Mouse (Mus musculus): ENCODE results near the gene Gtf2e1. TPM values are rescaled to one million over a fixed set of nuclear protein-coding genes. Genes with fewer than 3 reads are reported as not detected.

The Gtf2e1 gene
- polyA plus RNA-seq, 1 experiment = 10.3 TPM

- Histone ChIP-seq H3K36me3 (ENCODE audit: control insufficient read depth, insufficient read depth) (peaks cover 19% of the 10 kb centered on the region), H3K4me2 (ENCODE audit: low read depth) (no peak overlapping the region), H3ac (ENCODE audit: control insufficient read depth, insufficient read length) (no peak overlapping the region), H3K27me3 (ENCODE audit: control insufficient read depth, insufficient read depth, insufficient read length) (no peaks in the 10 kb centered on the region), H3K79me2 (ENCODE audit: control insufficient read depth, insufficient read depth) (peaks cover 7% of the 10 kb centered on the region), H3K4me3 (no peak overlapping the region)
- no peak for TF ChIP-seq CEBPB (IDR thresholded peaks at IDR 0.05; ENCODE audit: insufficient read depth, poor library complexity, severe bottlenecking)
- no peak for TF ChIP-seq USF1 (IDR thresholded peaks at IDR 0.05; ENCODE audit: low read depth)
- no peak for TF ChIP-seq TCF3 (IDR thresholded peaks at IDR 0.05; ENCODE audit: insufficient read length, low read depth)
- no peak for TF ChIP-seq MAX (IDR thresholded peaks at IDR 0.05; ENCODE audit: low read depth)
- no peak for TF ChIP-seq E2F4 (IDR thresholded peaks at IDR 0.05; ENCODE audit: insufficient read depth)
- TF ChIP-seq POLR2AphosphoS2 (IDR thresholded peaks at IDR 0.05; ENCODE audit: insufficient read length, low read depth) = no peak
- no peak for TF ChIP-seq MYOG (IDR thresholded peaks at IDR 0.05; ENCODE audit: control insufficient read depth in 1 of 3, insufficient read depth in 1 of 3, insufficient read length in 2 of 3, low read depth in 2 of 3)
These were observed 14.5 kb downstream of the Gtf2e1 start for GRCm38 (mm10) chr16:37525121-37525520.

GRCm38 (mm10) chr16:37522100-37522697 lies 17.4 kb downstream of the Gtf2e1 start:
- Histone ChIP-seq H3K4me2 (ENCODE audit: low read depth) (no peak overlapping the region), H3ac (ENCODE audit: control insufficient read depth, insufficient read length) (no peak overlapping the region), H3K27me3 (ENCODE audit: control insufficient read depth, insufficient read depth, insufficient read length) (no peaks in the 10 kb centered on the region), H3K4me3 (no peak overlapping the region), H3K36me3 (ENCODE audit: control insufficient read depth, insufficient read depth) (peaks cover 34% of the 10 kb centered on the region), H3K79me2 (ENCODE audit: control insufficient read depth, insufficient read depth) (no peaks in the 10 kb centered on the region)
- TF ChIP-seq POLR2AphosphoS2 (IDR thresholded peaks at IDR 0.05; ENCODE audit: insufficient read length, low read depth) (no peak), MAX (IDR thresholded peaks at IDR 0.05; ENCODE audit: low read depth) (no peak), MYOG (IDR thresholded peaks at IDR 0.05; ENCODE audit: control insufficient read depth in 1 of 3, insufficient read depth in 1 of 3, insufficient read length in 2 of 3, low read depth in 2 of 3) (no peak), E2F4 (IDR thresholded peaks at IDR 0.05; ENCODE audit: insufficient read depth) (no peak), POLR2A (IDR thresholded peaks at IDR 0.05; ENCODE audit: insufficient read length, low read depth) (no peak), TCF3 (IDR thresholded peaks at IDR 0.05; ENCODE audit: insufficient read length, low read depth) (no peak), USF1 (IDR thresholded peaks at IDR 0.05; ENCODE audit: low read depth) (no peak), MYOD1 (IDR thresholded peaks at IDR 0.05; ENCODE audit: control insufficient read depth in 1 of 3, insufficient read length in 2 of 3, low read depth in 2 of 3) (no peak)

DNA sequence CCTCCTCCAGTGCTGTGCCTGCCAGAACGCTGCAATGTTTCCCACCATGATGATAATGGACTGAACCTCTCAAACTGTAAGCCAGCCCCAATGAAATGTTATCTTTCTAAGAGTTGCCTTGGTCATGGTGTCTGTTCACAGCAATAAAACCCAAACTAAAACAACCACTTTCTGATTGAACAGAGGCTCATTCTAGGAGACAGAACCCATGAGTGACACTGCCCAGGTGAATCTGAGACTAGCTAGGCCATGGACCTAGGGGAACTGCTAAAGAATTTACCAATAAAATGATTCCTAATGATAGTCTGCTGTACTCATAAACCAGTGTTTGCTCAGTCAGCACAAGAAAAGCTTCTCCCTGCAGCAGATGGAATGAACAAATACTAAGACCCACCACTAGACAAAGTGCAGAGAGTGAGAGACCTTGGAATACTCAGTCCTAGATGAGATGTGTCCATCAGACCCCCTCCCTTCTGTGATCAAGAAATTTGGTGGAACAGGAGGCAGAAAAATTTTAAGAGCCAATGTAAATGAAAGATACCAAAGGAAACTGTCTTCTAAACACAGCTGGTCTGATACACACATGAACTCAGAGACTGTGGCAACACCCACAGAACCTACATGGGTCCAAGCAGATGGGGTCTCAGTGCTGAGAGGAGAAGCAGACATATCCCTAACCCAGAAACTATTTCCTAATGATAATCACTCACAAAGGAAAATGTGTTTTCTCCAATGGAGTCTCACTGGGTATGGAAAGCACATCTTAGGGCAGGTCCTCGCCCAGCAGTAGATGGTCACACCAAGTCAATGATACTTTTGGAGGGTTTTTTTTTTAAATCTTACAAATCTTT lies 19.2 kb downstream of the Gtf2e1 start:
- Histone ChIP-seq H3K79me2 (ENCODE audit: control insufficient read depth, insufficient read depth) (no peaks in the 10 kb centered on the region), H3K4me3 (no peak overlapping the region), H3ac (ENCODE audit: control insufficient read depth, insufficient read length) (no peak overlapping the region), H3K27me3 (ENCODE audit: control insufficient read depth, insufficient read depth, insufficient read length) (no peaks in the 10 kb centered on the region), H3K4me2 (ENCODE audit: low read depth) (no peak overlapping the region), H3K36me3 (ENCODE audit: control insufficient read depth, insufficient read depth) (peaks cover 32% of the 10 kb centered on the region)
- no peak for TF ChIP-seq MAX (IDR thresholded peaks at IDR 0.05; ENCODE audit: low read depth)
- TF ChIP-seq E2F4 (IDR thresholded peaks at IDR 0.05; ENCODE audit: insufficient read depth) = no peak
- TF ChIP-seq TCF12 (IDR thresholded peaks at IDR 0.05; ENCODE audit: insufficient read depth, poor library complexity, severe bottlenecking) = no peak
- TF ChIP-seq SRF (IDR thresholded peaks at IDR 0.05; ENCODE audit: control insufficient read depth, insufficient read length, low read depth) = no peak
- no peak for TF ChIP-seq TCF3 (IDR thresholded peaks at IDR 0.05; ENCODE audit: insufficient read length, low read depth)
- no peak for TF ChIP-seq POLR2A (IDR thresholded peaks at IDR 0.05; ENCODE audit: insufficient read length, low read depth)
- no peak for TF ChIP-seq POLR2AphosphoS2 (IDR thresholded peaks at IDR 0.05; ENCODE audit: insufficient read length, low read depth)
- no peak for TF ChIP-seq USF1 (IDR thresholded peaks at IDR 0.05; ENCODE audit: low read depth)
- TF ChIP-seq MYOD1 (IDR thresholded peaks at IDR 0.05; ENCODE audit: control insufficient read depth in 1 of 3, insufficient read length in 2 of 3, low read depth in 2 of 3) = no peak
- TF ChIP-seq CEBPB (IDR thresholded peaks at IDR 0.05; ENCODE audit: insufficient read depth, poor library complexity, severe bottlenecking) = no peak
- no peak for TF ChIP-seq REST (IDR thresholded peaks at IDR 0.05; ENCODE audit: insufficient read depth, insufficient read length)
- TF ChIP-seq MYOG (IDR thresholded peaks at IDR 0.05; ENCODE audit: control insufficient read depth in 1 of 3, insufficient read depth in 1 of 3, insufficient read length in 2 of 3, low read depth in 2 of 3) = no peak

DNA sequence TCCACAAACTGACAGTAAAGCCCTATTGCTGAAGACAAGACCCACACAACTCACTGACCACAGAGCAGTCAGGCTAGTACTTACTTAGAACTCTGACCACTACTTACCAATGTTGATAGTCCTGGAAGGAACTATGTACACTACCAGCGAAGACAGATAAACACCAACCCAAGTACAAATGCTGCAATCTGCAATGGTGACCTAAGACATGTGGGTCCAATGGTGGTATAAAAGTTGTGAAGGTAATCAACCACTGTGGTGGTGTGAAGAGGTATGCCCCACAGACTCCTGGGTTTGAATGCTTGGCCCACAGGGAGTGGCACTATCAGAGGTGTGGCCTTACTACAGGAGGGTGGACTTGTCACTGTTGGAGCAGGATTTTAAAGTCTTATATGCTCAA lies 19.9 kb downstream of the Gtf2e1 start:
- Histone ChIP-seq H3ac (ENCODE audit: control insufficient read depth, insufficient read length) (no peak overlapping the region), H3K4me2 (ENCODE audit: low read depth) (no peak overlapping the region), H3K79me2 (ENCODE audit: control insufficient read depth, insufficient read depth) (no peaks in the 10 kb centered on the region), H3K27me3 (ENCODE audit: control insufficient read depth, insufficient read depth, insufficient read length) (no peaks in the 10 kb centered on the region), H3K4me3 (no peak overlapping the region), H3K36me3 (ENCODE audit: control insufficient read depth, insufficient read depth) (peaks cover 28% of the 10 kb centered on the region)
- TF ChIP-seq SRF (IDR thresholded peaks at IDR 0.05; ENCODE audit: control insufficient read depth, insufficient read length, low read depth) (no peak), MAX (IDR thresholded peaks at IDR 0.05; ENCODE audit: low read depth) (no peak), MYOD1 (IDR thresholded peaks at IDR 0.05; ENCODE audit: control insufficient read depth in 1 of 3, insufficient read length in 2 of 3, low read depth in 2 of 3) (no peak), USF1 (IDR thresholded peaks at IDR 0.05; ENCODE audit: low read depth) (no peak), TCF12 (IDR thresholded peaks at IDR 0.05; ENCODE audit: insufficient read depth, poor library complexity, severe bottlenecking) (no peak), CEBPB (IDR thresholded peaks at IDR 0.05; ENCODE audit: insufficient read depth, poor library complexity, severe bottlenecking) (no peak), REST (IDR thresholded peaks at IDR 0.05; ENCODE audit: insufficient read depth, insufficient read length) (no peak), POLR2A (IDR thresholded peaks at IDR 0.05; ENCODE audit: insufficient read length, low read depth) (no peak), E2F4 (IDR thresholded peaks at IDR 0.05; ENCODE audit: insufficient read depth) (no peak), TCF3 (IDR thresholded peaks at IDR 0.05; ENCODE audit: insufficient read length, low read depth) (no peak)
